Mouse (Mus musculus) ES-Bruce4 (cell line): ENCODE data around the gene Vdr. TPM values are rescaled to one million over a fixed set of nuclear protein-coding genes. Genes with fewer than 3 reads are reported as not detected.

Experiments used
- H3K27ac ChIP-seq: 2 replicates; pipeline ENCODE4 v1.5.1; 2012; ENCODE audit warnings: low read length, inconsistent platforms; ENCODE audit not compliant: insufficient read depth
- H3K27me3 ChIP-seq: 2 replicates; pipeline ENCODE4 v1.6.1; 2012; ENCODE audit warnings: mild to moderate bottlenecking, low read length, inconsistent platforms; ENCODE audit not compliant: control insufficient read depth, poor library complexity, insufficient read depth, severe bottlenecking
- H3K36me3 ChIP-seq: 2 replicates; pipeline ENCODE4 v1.6.1; 2012; ENCODE audit warnings: inconsistent platforms, mild to moderate bottlenecking, low read length, moderate library complexity; ENCODE audit not compliant: control insufficient read depth, poor library complexity, insufficient read depth, severe bottlenecking
- H3K4me1 ChIP-seq: one replicate; pipeline ENCODE4 v1.8.1; 2011; ENCODE audit warnings: low read length; ENCODE audit not compliant: control insufficient read depth, insufficient read depth
- H3K4me3 ChIP-seq: 2 replicates; pipeline ENCODE4 v1.5.1; 2011; ENCODE audit warnings: low read depth, mild to moderate bottlenecking, low read length
- H3K9ac ChIP-seq: 2 replicates; pipeline ENCODE4 v1.6.1; 2012; ENCODE audit warnings: low read depth, mild to moderate bottlenecking, inconsistent platforms; ENCODE audit not compliant: poor library complexity, severe bottlenecking
- H3K9me3 ChIP-seq: replicated peaks from 2 replicates; pipeline ENCODE4 v1.6.1; 2012; ENCODE audit warnings: mild to moderate bottlenecking, low read length, inconsistent platforms; ENCODE audit not compliant: control insufficient read depth, poor library complexity, insufficient read depth, severe bottlenecking
- CTCF ChIP-seq: IDR thresholded peaks from one replicate; pipeline ENCODE4 v1.8.1; 2011; ENCODE audit warnings: low read depth, low read length
- EP300 ChIP-seq: IDR thresholded peaks from 2 replicates; pipeline ENCODE4 v1.6.1; 2011; ENCODE audit warnings: low read depth, low read length; ENCODE audit not compliant: insufficient read depth
- POLR2A ChIP-seq: IDR thresholded peaks from one replicate; pipeline ENCODE4 v1.8.1; 2011; ENCODE audit warnings: low read length; ENCODE audit not compliant: insufficient read depth
- polyA plus RNA-seq: library from polyadenylated mRNA; stranded (reverse); fragments of >200 nt; gene quantifications from 2 replicates; pipeline ENCODE4 v1.2.4, GENCODE M21; 2011; ENCODE audit warnings: low read depth; ENCODE audit not compliant: missing spikeins, insufficient read depth, insufficient read length

Gene Vdr
- polyA plus RNA-seq, 1 experiment: 1.6 TPM

DNA sequence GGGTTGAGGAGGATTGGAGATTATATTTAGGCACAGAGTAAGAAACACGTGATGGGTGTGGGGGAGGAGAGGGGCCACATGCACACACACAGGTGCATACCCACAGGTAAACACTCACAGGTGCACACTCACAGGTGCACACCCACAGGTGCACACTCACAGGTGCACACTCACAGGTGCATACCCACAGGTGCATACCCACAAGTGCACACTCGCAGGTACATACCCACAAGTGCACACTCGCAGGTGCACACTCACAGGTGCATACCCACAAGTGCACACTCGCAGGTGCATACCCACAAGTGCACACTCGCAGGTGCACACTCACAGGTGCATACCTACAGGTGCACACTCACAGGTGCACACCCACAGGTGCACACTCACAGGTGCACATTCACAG, 100.0 kb downstream of the Vdr start:
- H3K27me3 ChIP-seq: no peaks in the 10 kb centered on the region
- no peak overlapping the region for H3K9ac ChIP-seq
- no peaks in the 10 kb centered on the region for H3K9me3 ChIP-seq
- H3K4me1 ChIP-seq: no peaks in the 10 kb centered on the region
- TF ChIP-seq EP300 (no peak), CTCF (no peak), POLR2A (no peak)
- no peak overlapping the region for H3K27ac ChIP-seq
- no peak overlapping the region for H3K4me3 ChIP-seq
- no peaks in the 10 kb centered on the region for H3K36me3 ChIP-seq

DNA sequence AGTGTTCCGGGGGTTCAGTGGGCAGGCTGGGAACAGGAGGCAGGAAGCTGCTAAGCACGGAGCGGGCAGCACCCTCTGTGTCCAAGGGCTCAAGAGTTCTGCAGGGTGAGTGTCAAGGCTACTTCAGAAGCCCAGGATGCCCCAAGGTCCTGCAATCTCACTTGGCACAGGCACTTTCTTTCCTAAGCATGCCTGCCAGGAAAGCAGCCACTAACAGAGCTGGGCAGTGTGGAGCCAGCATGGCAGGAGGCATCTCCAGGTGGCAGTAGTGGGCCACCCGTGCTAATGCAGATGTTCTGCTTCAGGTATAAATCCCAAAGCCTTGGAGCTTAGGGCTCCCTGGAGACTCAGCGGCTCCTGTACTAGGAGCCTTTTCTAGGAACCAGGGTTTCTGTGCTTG, 100.5 kb downstream of the Vdr start:
- Histone ChIP-seq H3K9ac (no peak overlapping the region), H3K4me1 (no peaks in the 10 kb centered on the region), H3K27ac (no peak overlapping the region), H3K27me3 (no peaks in the 10 kb centered on the region), H3K9me3 (no peaks in the 10 kb centered on the region), H3K36me3 (no peaks in the 10 kb centered on the region), H3K4me3 (no peak overlapping the region)
- TF ChIP-seq EP300 (no peak), CTCF (peak; percentile 24)

DNA sequence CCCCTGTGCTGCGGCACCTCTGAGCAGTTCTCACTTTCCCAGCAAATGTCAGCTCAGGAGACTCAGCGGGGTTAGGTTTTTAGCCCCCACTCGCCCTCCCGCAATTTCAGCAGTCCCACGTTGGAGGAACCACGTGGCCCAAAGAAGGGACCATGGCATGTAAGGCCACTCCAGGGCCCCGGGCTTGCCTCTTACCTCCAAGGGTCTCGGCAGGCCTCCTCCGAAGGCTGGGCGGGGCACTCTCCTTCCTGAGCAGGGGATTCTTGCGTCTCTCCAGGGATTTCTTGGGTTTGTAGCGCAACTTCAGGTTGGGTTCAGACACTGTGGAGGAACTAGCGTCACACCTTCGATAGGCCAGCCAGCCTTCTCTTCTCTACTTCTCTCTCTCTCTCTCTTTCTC, 101.2 kb downstream of the Vdr start:
- TF ChIP-seq CTCF: no peak
- no peak for TF ChIP-seq POLR2A
- no peak for TF ChIP-seq EP300
- H3K27ac ChIP-seq: no peak overlapping the region
- no peaks in the 10 kb centered on the region for H3K27me3 ChIP-seq
- H3K9ac ChIP-seq: no peak overlapping the region
- no peaks in the 10 kb centered on the region for H3K36me3 ChIP-seq
- H3K4me1 ChIP-seq: no peaks in the 10 kb centered on the region
- no peak overlapping the region; the same call in 1 of the 2 replicates for H3K4me3 ChIP-seq
- H3K9me3 ChIP-seq: no peaks in the 10 kb centered on the region

DNA sequence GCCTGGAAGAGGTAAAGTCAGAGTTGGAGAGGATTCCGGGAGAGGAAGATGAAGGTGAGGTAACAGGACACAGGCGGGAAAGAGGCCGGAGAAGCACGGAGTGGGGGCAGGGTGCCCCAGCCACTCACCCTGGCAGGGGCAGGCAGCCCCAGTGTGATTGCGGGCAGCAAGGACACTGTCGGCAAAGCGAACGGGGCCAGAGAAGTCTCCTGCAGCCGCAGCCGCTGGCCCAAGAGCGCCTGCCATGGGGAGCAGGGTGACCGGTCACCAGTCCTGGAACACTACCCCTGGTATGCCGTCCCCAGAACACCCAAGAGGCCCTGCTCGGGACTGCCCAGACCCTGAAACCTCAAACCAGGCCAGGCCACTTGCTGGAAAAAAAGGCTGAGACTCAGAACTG, 101.9 kb downstream of the Vdr start:
- no peak overlapping the region for H3K27ac ChIP-seq
- no peaks in the 10 kb centered on the region for H3K27me3 ChIP-seq
- H3K4me1 ChIP-seq: no peaks in the 10 kb centered on the region
- no peaks in the 10 kb centered on the region for H3K9me3 ChIP-seq
- TF ChIP-seq POLR2A: no peak
- TF ChIP-seq CTCF: no peak
- TF ChIP-seq EP300: no peak
- no peaks in the 10 kb centered on the region for H3K36me3 ChIP-seq
- H3K9ac ChIP-seq: no peak overlapping the region
- peak overlapping the region; percentile 16 for H3K4me3 ChIP-seq

DNA sequence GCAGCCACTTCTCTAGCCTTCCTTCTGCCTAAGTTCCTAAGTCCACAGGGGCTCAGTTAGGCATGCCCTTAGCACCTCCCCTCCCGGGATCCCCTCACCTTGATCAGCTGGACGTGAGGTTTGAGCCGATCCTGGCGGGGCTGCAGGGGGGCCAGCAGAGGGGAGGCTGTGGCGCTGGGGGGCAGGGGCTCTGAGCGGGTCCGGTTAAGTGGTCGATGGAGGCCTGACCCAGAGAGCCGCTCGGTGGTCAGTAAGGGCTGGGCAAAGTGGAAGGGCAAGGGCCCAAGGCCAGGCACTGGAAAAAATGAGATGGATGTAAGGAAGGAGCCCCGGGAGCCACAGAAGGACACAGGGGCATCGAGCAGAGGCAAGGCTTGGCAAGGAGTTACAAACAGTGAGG, 102.6 kb downstream of the Vdr start:
- no peak overlapping the region for H3K27ac ChIP-seq
- no peaks in the 10 kb centered on the region for H3K27me3 ChIP-seq
- no peaks in the 10 kb centered on the region for H3K9me3 ChIP-seq
- H3K36me3 ChIP-seq: no peaks in the 10 kb centered on the region
- peak overlapping the region; percentile 26; the same call in 1 of the 2 replicates for H3K4me3 ChIP-seq
- TF ChIP-seq POLR2A (no peak), CTCF (no peak), EP300 (no peak)
- no peaks in the 10 kb centered on the region for H3K4me1 ChIP-seq
- no peak overlapping the region for H3K9ac ChIP-seq

Other genes starting within 250 kb of the Vdr start
- gene Rpap3, start 204.8 kb downstream of the Vdr start, polyA plus RNA-seq: 39.6 and 41.7 TPM in 2 replicates
- gene Endou, start 179.3 kb downstream of the Vdr start, polyA plus RNA-seq: 0.82 and 1.2 TPM in 2 replicates
- 3.1 and 3.5 TPM in 2 replicates for gene Rapgef3, start 142.7 kb downstream of the Vdr start, polyA plus RNA-seq
- gene Slc48a1, start 132.1 kb downstream of the Vdr start, polyA plus RNA-seq: 16.0 and 17.2 TPM in 2 replicates
- gene Hdac7, start 66.1 kb downstream of the Vdr start, polyA plus RNA-seq: 14.4 and 16.9 TPM in 2 replicates
- gene Tmem106c, start 53.6 kb upstream of the Vdr start, polyA plus RNA-seq: 48.5 and 49.2 TPM in 2 replicates
- gene Col2a1, start 94.1 kb upstream of the Vdr start, polyA plus RNA-seq: 12.9 and 13.1 TPM in 2 replicates
- gene Pfkm, start 182.0 kb upstream of the Vdr start, polyA plus RNA-seq: 39.8 and 42.8 TPM in 2 replicates
- gene Senp1, start 183.1 kb upstream of the Vdr start, polyA plus RNA-seq: 69.2 and 70.6 TPM in 2 replicates